In the genomic region with DNA sequence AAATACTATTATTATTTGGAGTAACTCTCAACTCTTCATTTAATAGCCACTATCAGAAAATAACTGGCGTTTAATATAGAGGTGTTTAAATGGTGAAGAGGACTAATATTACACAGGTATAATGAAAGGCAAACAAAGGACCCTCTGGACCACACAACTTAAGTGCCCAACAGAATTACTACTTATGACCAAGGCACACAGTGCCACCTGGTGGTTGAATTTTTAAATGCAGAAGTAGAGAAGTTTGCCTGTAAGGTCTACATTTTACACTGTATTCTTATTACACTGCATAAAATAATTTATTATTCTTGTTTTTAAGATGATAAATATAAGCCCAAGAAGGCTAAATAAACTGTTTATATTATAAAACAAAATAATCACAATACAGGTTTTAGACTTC, we compare ENCODE assay signal across 8 mouse cellular contexts.
A peak's percentile ranks its signal among the peaks of the same experiment; 100 is the strongest.
DNase-seq lines count a peak whose midpoint lies in the region; ATAC-seq lines count a peak whose summit lies in the region.
"Had no signal": no experiment of that assay in that cellular context is flagged by ENCODE, and none has a peak within 500 bp of the region (broad histone marks: within the 10 kb centered on the region; RNA-seq: fewer than 3 reads in every experiment).

No protein-coding gene starts in this region.

- H3K27me3 ChIP-seq in kidney, embryonic 16.5 days (ENCODE audit: insufficient read depth, low read length), result no peaks in the 10 kb centered on the region
- H3K27me3 ChIP-seq: limb, embryonic 12.5 days had no signal

- H3K9ac ChIP-seq in kidney, embryonic 16.5 days (replicated peaks; ENCODE audit: low read length), result no peak overlapping the region
- H3K9ac ChIP-seq: limb, embryonic 12.5 days had no signal

- peak; percentile 54 for DNase-seq in kidney, adult 9 months
- peak; percentile 3 to 32 for DNase-seq in CD8-positive naive resting alpha-beta T cell, adult 2 months (ENCODE audit: low read depth in 2 of 2, low spot score in 2 of 2)
- peak; percentile 60 for DNase-seq in adrenal gland, postnatal 10 days
- DNase-seq in fibroblast of lung, adult 2 months (ENCODE audit: low read depth), result peak; percentile 21
- peak; percentile 65 for DNase-seq in lung, postnatal 10 days
- DNase-seq in thymus, postnatal 4 days, result peak; percentile 45

- ATAC-seq in kidney, embryonic 16.5 days (ENCODE audit: low FRiP score, low TSS enrichment), result no peak

- no peaks in the 10 kb centered on the region for H3K9me3 ChIP-seq in kidney, embryonic 16.5 days (ENCODE audit: low read length)
- H3K9me3 ChIP-seq: limb, embryonic 12.5 days had no signal

- no peaks in the 10 kb centered on the region for H3K4me1 ChIP-seq in kidney, embryonic 16.5 days (ENCODE audit: insufficient read depth, low read length)
- H3K4me1 ChIP-seq: limb, embryonic 12.5 days had no signal

- 0 out of 2 replicates have a peak, but pooled peaks cover 8% of the 10 kb centered on the region for H3K36me3 ChIP-seq in kidney, embryonic 16.5 days (ENCODE audit: insufficient read depth, low read length)

- H3K4me3 ChIP-seq in kidney, embryonic 16.5 days (ENCODE audit: low read length), result no peak overlapping the region
- H3K4me3 ChIP-seq: limb, embryonic 12.5 days had no signal

- 30% methylated on average over 1 of the region's 1 CpGs for WGBS in kidney, embryonic 16.5 days

- H3K4me2 ChIP-seq in kidney, embryonic 16.5 days (replicated peaks; ENCODE audit: low read depth, low read length), result no peak overlapping the region
- H3K4me2 ChIP-seq: limb, embryonic 12.5 days had no signal

- H3K27ac ChIP-seq in kidney, embryonic 16.5 days (ENCODE audit: low read length), result no peak overlapping the region
- H3K27ac ChIP-seq: limb, embryonic 12.5 days had no signal
